Mouse (Mus musculus) CH12.LX (cell line): ENCODE data around the gene Lingo3. TPM values are rescaled to one million over a fixed set of nuclear protein-coding genes. Genes with fewer than 3 reads are reported as not detected.

ENCODE experiments used
- DNase-seq: peaks from one replicate; pipeline ENCODE4 v3.0.0-alpha.2; 2013; ENCODE audit errors: extremely low read depth
- H3K27ac ChIP-seq: 2 replicates; pipeline ENCODE4 v1.5.1; 2012; ENCODE audit warnings: low read depth, mild to moderate bottlenecking, control low read depth, moderate library complexity; ENCODE audit not compliant: insufficient read depth
- H3K27me3 ChIP-seq: replicated peaks from 2 replicates; pipeline ENCODE3; 2012; ENCODE audit warnings: inconsistent platforms
- H3K36me3 ChIP-seq, 2 experiments: replicated peaks in 1 of 2; 2 replicates each; pipeline versions ENCODE3 to v1.6.1; 2012; ENCODE audit warnings: inconsistent platforms in 1 of 2, low read length in 1 of 2, mild to moderate bottlenecking in 1 of 2, mixed read lengths in 1 of 2, moderate library complexity in 1 of 2; ENCODE audit not compliant: control insufficient read depth in 1 of 2, insufficient read depth in 1 of 2
- H3K4me1 ChIP-seq, 2 experiments: 2 replicates each; pipeline ENCODE4 v1.6.1; 2012; ENCODE audit warnings: inconsistent platforms in 1 of 2, moderate library complexity in 1 of 2; ENCODE audit not compliant: insufficient read depth in 2 of 2, control insufficient read depth in 1 of 2
- H3K4me2 ChIP-seq: 2 replicates; pipeline ENCODE4 v1.6.1; 2012; ENCODE audit warnings: low read depth, mild to moderate bottlenecking, control low read depth; ENCODE audit not compliant: poor library complexity, insufficient read depth, severe bottlenecking
- H3K4me3 ChIP-seq, 3 experiments: fragments of 150-350 bp in 1 of 3; sonication (generic) in 1 of 3; replicated peaks in 1 of 3; 2 replicates each; pipeline versions ENCODE3 to v1.5.1; 2011 to 2012; ENCODE audit warnings: low read depth in 2 of 3, low read length in 2 of 3, mild to moderate bottlenecking in 2 of 3, moderate library complexity in 2 of 3, control low read depth in 1 of 3, improper control_type of control experiment in 1 of 3, inconsistent platforms in 1 of 3, mixed read lengths in 1 of 3; ENCODE audit not compliant: poor library complexity in 1 of 3
- H3K79me2 ChIP-seq: replicated peaks from 2 replicates; pipeline ENCODE4 v1.6.1; 2012; ENCODE audit warnings: mild to moderate bottlenecking, moderate library complexity; ENCODE audit not compliant: control insufficient read depth, poor library complexity, insufficient read depth, severe bottlenecking; ENCODE audit errors: extremely low read depth
- H3K9ac ChIP-seq: 2 replicates; pipeline ENCODE4 v1.6.1; 2012; ENCODE audit warnings: low read depth, mild to moderate bottlenecking, control low read depth, moderate library complexity; ENCODE audit not compliant: insufficient read depth
- H3K9me3 ChIP-seq: replicated peaks from 2 replicates; pipeline ENCODE3; 2012; ENCODE audit warnings: low read length, inconsistent platforms, mixed read lengths
- CHD1 ChIP-seq: IDR thresholded peaks from 2 replicates; pipeline ENCODE4 v1.6.1; 2012; ENCODE audit warnings: low read depth, low read length, improper control_type of control experiment, inconsistent platforms
- CHD2 ChIP-seq: IDR thresholded peaks from 2 replicates; pipeline ENCODE4 v1.6.1; 2011; ENCODE audit warnings: low read length, improper control_type of control experiment
- CTCF ChIP-seq, 2 experiments: IDR thresholded peaks in 1 of 2; conservative IDR thresholded peaks in 1 of 2; 2 replicates each; pipeline ENCODE4 v1.5.1; 2011 to 2012; ENCODE audit warnings: low read depth in 2 of 2, low read length in 2 of 2, improper control_type of control experiment in 1 of 2, inconsistent platforms in 1 of 2, mild to moderate bottlenecking in 1 of 2, moderate library complexity in 1 of 2
- E2F4 ChIP-seq: IDR thresholded peaks from 2 replicates; pipeline ENCODE4 v1.6.1; 2011; ENCODE audit warnings: low read depth, low read length, improper control_type of control experiment; ENCODE audit not compliant: insufficient replicate concordance
- EP300 ChIP-seq: IDR thresholded peaks from 2 replicates; pipeline ENCODE4 v1.6.1; 2011; ENCODE audit warnings: low read length, improper control_type of control experiment
- GABPA ChIP-seq: IDR thresholded peaks from 2 replicates; pipeline ENCODE4 v1.6.1; 2012; ENCODE audit warnings: low read depth, low read length, improper control_type of control experiment, inconsistent platforms; ENCODE audit not compliant: insufficient replicate concordance
- HCFC1 ChIP-seq: IDR thresholded peaks from 2 replicates; pipeline ENCODE4 v1.6.1; 2012; ENCODE audit warnings: low read depth, mild to moderate bottlenecking, inconsistent platforms, low read length, improper control_type of control experiment
- KAT2A ChIP-seq: IDR thresholded peaks from 2 replicates; pipeline ENCODE4 v1.6.1; 2012; ENCODE audit warnings: low read length, improper control_type of control experiment, inconsistent platforms; ENCODE audit not compliant: insufficient replicate concordance
- MAZ ChIP-seq: IDR thresholded peaks from 2 replicates; pipeline ENCODE4 v1.6.1; 2012; ENCODE audit warnings: low read depth, mild to moderate bottlenecking, inconsistent platforms, low read length, improper control_type of control experiment, moderate library complexity
- MEF2A ChIP-seq: IDR thresholded peaks from 2 replicates; pipeline ENCODE4 v1.6.1; 2014; ENCODE audit warnings: low read depth, mild to moderate bottlenecking, inconsistent platforms, low read length, improper control_type of control experiment, borderline replicate concordance
- MXI1 ChIP-seq: IDR thresholded peaks from 2 replicates; pipeline ENCODE4 v1.6.1; 2011; ENCODE audit warnings: mild to moderate bottlenecking, low read depth, low read length, improper control_type of control experiment
- NELFE ChIP-seq: IDR thresholded peaks from 2 replicates; pipeline ENCODE4 v1.6.1; 2011; ENCODE audit warnings: low read depth, low read length, improper control_type of control experiment
- PAX5 ChIP-seq: IDR thresholded peaks from 2 replicates; pipeline ENCODE4 v1.6.1; 2012; ENCODE audit warnings: low read length, inconsistent platforms, mixed read lengths
- RCOR1 ChIP-seq: conservative IDR thresholded peaks from 2 replicates; pipeline ENCODE4 v1.6.1; 2012; ENCODE audit warnings: low read depth, mild to moderate bottlenecking, inconsistent platforms, low read length, improper control_type of control experiment
- SIN3A ChIP-seq: IDR thresholded peaks from 2 replicates; pipeline ENCODE4 v1.6.1; 2012; ENCODE audit warnings: low read length, improper control_type of control experiment, inconsistent platforms
- UBTF ChIP-seq: IDR thresholded peaks from 2 replicates; pipeline ENCODE4 v1.6.1; 2012; ENCODE audit warnings: low read depth, mild to moderate bottlenecking, inconsistent platforms, low read length, improper control_type of control experiment, moderate library complexity
- USF2 ChIP-seq: conservative IDR thresholded peaks from 2 replicates; pipeline ENCODE4 v1.6.1; 2011; ENCODE audit warnings: low read depth, low read length, improper control_type of control experiment
- ZC3H11A ChIP-seq: IDR thresholded peaks from 2 replicates; pipeline ENCODE4 v1.6.1; 2012; ENCODE audit warnings: low read depth, mild to moderate bottlenecking, inconsistent platforms, low read length, improper control_type of control experiment
- ZNF384 ChIP-seq: IDR thresholded peaks from 2 replicates; pipeline ENCODE4 v1.6.1; 2012; ENCODE audit warnings: low read depth, low read length, improper control_type of control experiment, inconsistent platforms
- dilution Hi-C: fragments of 300-500 bp; cut with MboI; formaldehyde crosslinking; loops from 2 replicates; pipeline ENCODE4 v1.14.3; 2020; ENCODE audit warnings: low sequenced_read_pairs; ENCODE audit not compliant: extremely low pct_unique_long_range_greater_than_20kb, extremely low pct_ligation_motif_present
- in situ Hi-C: fragments of 300-500 bp; cut with MboI; formaldehyde crosslinking; loops from 3 replicates; pipeline ENCODE4 v1.14.3; 2019; ENCODE audit warnings: low sequenced_read_pairs, low pct_ligation_motif_present, low pct_unique_long_range_greater_than_20kb, mixed read lengths
- polyA plus RNA-seq: library from polyadenylated mRNA; unstranded; fragments of >175 nt; gene quantifications from 2 replicates; pipeline ENCODE4 v1.2.1, GENCODE M21; 2012; ENCODE audit warnings: low read depth; ENCODE audit not compliant: insufficient read length
- total RNA-seq, 2 experiments: library from RNA; depleted of rRNA; stranded (reverse); fragments of 300-350 nt in 1 of 2; fragments of >200 nt in 1 of 2; gene quantifications; 2 replicates each; pipeline ENCODE4 v1.2.3; 2012 to 2014

The Lingo3 gene
- total and polyA plus RNA-seq, 3 experiments: 0.21 TPM; not detected in 2

GRCm38 (mm10) chr10:80804916-80805315 lies 38.9 kb downstream of the Lingo3 start, which contains the start of gene Amh:
Amh (plus strand) TSS chr10:80805243.
- no peak within 1 kb of the TSS for H3K9ac ChIP-seq
- no peak within 1 kb of the TSS for H3K4me2 ChIP-seq
- H3K79me2 ChIP-seq: peaks cover 19% of the 10 kb centered on the region
- no peaks in the 10 kb centered on the region for H3K27me3 ChIP-seq
- peaks cover 61 to 86% of the 10 kb centered on the region in 2 experiments for H3K36me3 ChIP-seq
- no peak for TF ChIP-seq MEF2A
- in situ Hi-C loops: loop anchor here (10.0 kb wide), 1 partner anchor 190 kb away; no protein-coding TSS in a partner anchor
- peaks cover 5% of the 10 kb centered on the region for H3K9me3 ChIP-seq
- H3K4me3 ChIP-seq: no peak within 1 kb of the TSS
- DNase-seq: no peak
- H3K4me1 ChIP-seq: peaks cover 6 to 13% of the 10 kb centered on the region in 2 experiments
- dilution Hi-C loops: no loop called here
- no peak within 1 kb of the TSS for H3K27ac ChIP-seq

- in situ Hi-C loops: loop anchor here (10.0 kb wide), 1 partner anchor 190 kb away; no protein-coding TSS in a partner anchor
These were observed 39.5 kb downstream of the Lingo3 start for GRCm38 (mm10) chr10:80804340-80804739.

GRCm38 (mm10) chr10:80802996-80803395 lies 40.8 kb downstream of the Lingo3 start:
- H3K79me2 ChIP-seq: peaks cover 30% of the 10 kb centered on the region
- H3K4me2 ChIP-seq: no peak overlapping the region
- H3K27me3 ChIP-seq: no peaks in the 10 kb centered on the region
- peaks cover 6 to 17% of the 10 kb centered on the region in 2 experiments for H3K4me1 ChIP-seq
- TF ChIP-seq EP300 (no peak), CTCF (conservative IDR thresholded peaks at IDR 0.05 in 1 of 2, IDR thresholded peaks at IDR 0.05 in 1 of 2; ENCODE audit: low read depth in 2 of 2, low read length in 2 of 2) (no peak), NELFE (no peak), CHD2 (no peak), USF2 (no peak), ZNF384 (no peak), RCOR1 (no peak), MEF2A (no peak), UBTF (no peak), CHD1 (no peak), E2F4 (no peak)
- TF ChIP-seq, all 38 proteins: peak for 0
- dilution Hi-C loops (no loop called here), in situ Hi-C loops (loop anchor here (10.0 kb wide), 1 partner anchor 192 kb away; no protein-coding TSS in a partner anchor)
- Histone ChIP-seq H3K4me3 (no peak overlapping the region), H3K9ac (no peak overlapping the region), H3K27ac (no peak overlapping the region), H3K9me3 (peaks cover 5% of the 10 kb centered on the region), H3K36me3 (peaks cover 61 to 79% of the 10 kb centered on the region in 2 experiments)
- no peak for DNase-seq

More at GRCm38 (mm10) chr10:80804340-80804739, 39.5 kb downstream of the Lingo3 start:
- Histone ChIP-seq H3K27ac (no peak overlapping the region), H3K36me3 (peaks cover 61 to 87% of the 10 kb centered on the region in 2 experiments), H3K4me2 (no peak overlapping the region), H3K4me3 (no peak overlapping the region), H3K27me3 (no peaks in the 10 kb centered on the region), H3K4me1 (peaks cover 6 to 17% of the 10 kb centered on the region in 2 experiments), H3K9me3 (peaks cover 5% of the 10 kb centered on the region), H3K9ac (no peak overlapping the region), H3K79me2 (peaks cover 24% of the 10 kb centered on the region)
- no peak for DNase-seq
- dilution Hi-C loops: no loop called here
- TF ChIP-seq CTCF (conservative IDR thresholded peaks at IDR 0.05 in 1 of 2, IDR thresholded peaks at IDR 0.05 in 1 of 2; ENCODE audit: low read depth in 2 of 2, low read length in 2 of 2) (no peak), MXI1 (no peak), GABPA (no peak), MAZ (no peak), PAX5 (no peak), CHD1 (no peak), KAT2A (no peak), HCFC1 (no peak), RCOR1 (no peak), SIN3A (no peak), EP300 (no peak), ZC3H11A (no peak)
